Mouse (Mus musculus): ENCODE results near the gene Baz1b. TPM values are rescaled to one million over a fixed set of nuclear protein-coding genes. Genes with fewer than 3 reads are reported as not detected.

Baz1b gene
- polyA plus RNA-seq, 1 experiment, result 25.5 TPM

DNA sequence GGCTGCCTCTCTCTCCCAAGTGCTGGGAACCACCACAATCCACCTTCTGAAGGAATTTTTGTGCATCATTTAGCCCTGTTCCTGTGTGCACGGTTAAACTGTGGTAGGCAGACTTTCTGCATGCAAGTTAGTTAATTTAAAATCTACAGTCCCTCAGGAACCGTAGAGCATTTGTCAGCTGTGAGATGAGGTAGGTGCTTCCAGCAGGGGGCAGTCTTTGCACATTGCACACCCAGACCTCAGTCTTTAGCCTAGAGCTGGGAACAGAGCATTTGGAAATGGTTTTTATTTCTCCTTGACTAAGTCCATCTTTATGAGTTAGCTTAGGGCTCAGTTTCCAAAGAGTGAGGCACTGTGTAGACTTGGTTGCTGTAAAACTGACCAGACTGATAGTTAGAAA lies 49.5 kb downstream of the Baz1b start:
- Histone ChIP-seq H3K4me3 (ENCODE audit: insufficient read depth, low read depth, low read length) (no peak overlapping the region), H3K4me1 (ENCODE audit: control insufficient read depth, insufficient read depth, insufficient read length, low read length) (no peaks in the 10 kb centered on the region), H3K27ac (replicated peaks; ENCODE audit: low read depth, low read length) (no peak overlapping the region)

DNA sequence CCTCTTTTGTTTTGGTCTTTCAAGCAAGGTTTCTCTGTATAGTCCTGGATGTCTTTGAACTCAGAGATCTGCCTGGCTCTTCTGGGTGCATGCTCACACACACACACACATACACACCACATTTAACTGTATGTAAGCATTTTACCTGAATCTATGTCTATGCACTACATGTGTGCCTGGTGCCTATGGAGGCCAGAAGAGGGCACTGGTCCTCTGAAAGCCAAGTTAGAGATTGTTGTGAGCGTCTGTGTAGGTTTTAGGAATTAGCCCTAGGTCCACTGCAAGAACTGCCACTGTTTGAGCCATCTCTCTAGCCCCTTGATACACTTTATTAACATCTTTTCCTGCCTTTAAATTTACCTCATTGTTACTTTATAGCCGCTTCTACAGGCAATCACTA lies 51.8 kb downstream of the Baz1b start:
- no peak overlapping the region for H3K27ac ChIP-seq (replicated peaks; ENCODE audit: low read depth, low read length)
- no peak overlapping the region for H3K4me3 ChIP-seq (ENCODE audit: insufficient read depth, low read depth, low read length)
- H3K4me1 ChIP-seq (ENCODE audit: control insufficient read depth, insufficient read depth, insufficient read length, low read length), result no peaks in the 10 kb centered on the region

DNA sequence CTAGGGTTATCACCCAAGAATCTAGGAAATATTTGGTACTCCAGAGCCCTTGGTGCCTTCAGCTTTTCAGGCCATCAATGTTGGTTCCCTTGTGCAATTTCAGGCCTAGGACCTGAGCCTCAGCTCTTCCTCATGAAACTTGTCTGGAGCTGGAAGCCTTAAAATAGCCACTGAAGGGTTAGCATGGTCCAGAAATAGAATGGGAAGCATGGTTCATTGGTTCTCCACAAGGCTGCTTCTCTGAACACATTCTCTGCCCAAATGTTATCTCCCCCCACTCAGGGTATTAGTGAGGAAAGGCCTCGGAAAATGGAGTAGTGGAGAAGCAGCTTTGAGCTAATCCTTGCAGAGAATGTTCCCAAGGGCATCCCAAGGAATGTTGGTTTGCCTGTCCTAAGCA lies 54.4 kb downstream of the Baz1b start:
- H3K27ac ChIP-seq (replicated peaks; ENCODE audit: low read depth, low read length), result no peak overlapping the region
- H3K4me1 ChIP-seq (ENCODE audit: control insufficient read depth, insufficient read depth, insufficient read length, low read length), result no peaks in the 10 kb centered on the region
- H3K4me3 ChIP-seq (ENCODE audit: insufficient read depth, low read depth, low read length), result no peak overlapping the region

DNA sequence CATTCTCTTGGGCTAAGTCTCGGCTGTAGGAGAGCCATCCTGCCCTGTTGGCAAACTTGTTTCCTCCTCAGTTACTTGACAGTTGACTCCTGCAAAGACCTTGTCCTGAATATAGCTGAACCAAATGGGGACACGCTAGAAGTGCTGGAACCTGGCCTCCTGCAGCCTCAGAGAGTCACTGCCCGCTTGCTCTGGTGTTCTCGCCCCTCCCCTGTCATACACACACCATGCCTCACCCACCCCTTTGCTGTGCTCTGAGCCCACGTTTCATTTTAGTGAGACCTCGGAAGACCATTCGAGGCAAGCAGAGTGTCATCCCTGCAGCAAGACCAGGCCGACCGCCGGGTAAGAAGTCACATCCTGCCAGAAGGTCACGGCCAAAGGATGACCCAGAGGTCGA lies 55.1 kb downstream of the Baz1b start:
- Histone ChIP-seq H3K4me3 (ENCODE audit: insufficient read depth, low read depth, low read length) (no peak overlapping the region), H3K27ac (replicated peaks; ENCODE audit: low read depth, low read length) (no peak overlapping the region), H3K4me1 (ENCODE audit: control insufficient read depth, insufficient read depth, insufficient read length, low read length) (no peaks in the 10 kb centered on the region)

DNA sequence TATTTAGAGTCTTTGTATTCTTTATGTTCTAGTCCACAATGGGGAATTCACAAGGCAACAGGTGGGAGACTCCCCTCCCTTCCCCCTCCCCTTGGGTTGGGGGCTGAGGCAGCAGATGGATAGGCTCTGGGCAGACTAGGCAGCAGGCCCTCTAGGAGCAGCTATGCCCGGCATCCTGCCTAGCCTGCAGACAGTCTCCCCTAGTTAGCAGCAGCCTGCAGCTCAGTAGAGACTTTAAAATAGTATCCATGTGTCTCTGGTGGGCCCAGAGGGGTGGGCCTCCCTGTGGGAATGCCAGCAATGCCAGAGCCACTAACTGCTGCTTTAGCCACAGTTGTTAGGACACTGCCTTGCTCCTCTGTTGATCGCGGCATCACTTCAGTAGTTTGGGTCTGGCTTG lies 55.5 kb downstream of the Baz1b start:
- no peaks in the 10 kb centered on the region for H3K4me1 ChIP-seq (ENCODE audit: control insufficient read depth, insufficient read depth, insufficient read length, low read length)
- no peak overlapping the region for H3K4me3 ChIP-seq (ENCODE audit: insufficient read depth, low read depth, low read length)
- no peak overlapping the region for H3K27ac ChIP-seq (replicated peaks; ENCODE audit: low read depth, low read length)

DNA sequence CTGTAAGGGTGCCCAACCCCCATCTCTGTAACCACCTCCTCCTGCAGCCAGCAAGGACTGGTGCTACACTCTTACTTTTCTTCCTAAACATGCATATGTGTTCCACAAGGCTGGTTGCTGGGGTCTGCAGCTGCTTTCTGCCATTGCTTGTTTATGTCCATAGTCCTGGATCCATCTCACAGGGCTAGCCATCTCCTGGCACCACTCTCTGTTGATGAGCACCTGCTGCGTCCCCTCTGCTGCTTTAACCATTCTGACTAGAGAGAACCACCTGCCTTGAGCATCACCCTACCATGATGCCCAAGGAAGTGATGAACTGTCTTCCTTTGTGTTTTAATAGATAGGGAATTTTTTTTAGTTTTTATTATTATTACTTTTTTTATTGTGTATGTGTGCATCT lies 56.1 kb downstream of the Baz1b start:
- Histone ChIP-seq H3K27ac (replicated peaks; ENCODE audit: low read depth, low read length) (no peak overlapping the region), H3K4me3 (ENCODE audit: insufficient read depth, low read depth, low read length) (no peak overlapping the region), H3K4me1 (ENCODE audit: control insufficient read depth, insufficient read depth, insufficient read length, low read length) (no peaks in the 10 kb centered on the region)

DNA sequence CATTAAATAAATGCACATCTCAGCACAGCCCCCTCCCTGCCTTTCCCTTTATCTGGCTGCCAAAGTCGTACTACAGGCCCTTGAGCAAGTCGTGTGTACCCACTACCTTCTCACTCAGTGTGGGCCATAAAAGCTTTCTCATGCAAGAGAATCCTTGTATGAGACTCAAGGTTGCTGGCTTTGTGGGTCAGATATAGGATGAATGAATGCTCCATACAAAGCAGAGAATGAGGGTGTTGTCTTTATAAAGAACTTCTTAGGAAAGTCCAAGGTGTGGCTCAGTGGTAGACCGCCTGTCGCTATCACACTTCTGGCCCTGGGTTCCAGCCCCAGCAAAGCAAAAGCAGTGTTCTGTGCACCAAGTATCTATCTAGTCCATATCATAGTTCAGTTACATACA lies 59.5 kb downstream of the Baz1b start:
- no peak overlapping the region for H3K4me3 ChIP-seq (ENCODE audit: insufficient read depth, low read depth, low read length)
- H3K27ac ChIP-seq (replicated peaks; ENCODE audit: low read depth, low read length), result no peak overlapping the region
- peaks cover 3% of the 10 kb centered on the region for H3K4me1 ChIP-seq (ENCODE audit: control insufficient read depth, insufficient read depth, insufficient read length, low read length)

DNA sequence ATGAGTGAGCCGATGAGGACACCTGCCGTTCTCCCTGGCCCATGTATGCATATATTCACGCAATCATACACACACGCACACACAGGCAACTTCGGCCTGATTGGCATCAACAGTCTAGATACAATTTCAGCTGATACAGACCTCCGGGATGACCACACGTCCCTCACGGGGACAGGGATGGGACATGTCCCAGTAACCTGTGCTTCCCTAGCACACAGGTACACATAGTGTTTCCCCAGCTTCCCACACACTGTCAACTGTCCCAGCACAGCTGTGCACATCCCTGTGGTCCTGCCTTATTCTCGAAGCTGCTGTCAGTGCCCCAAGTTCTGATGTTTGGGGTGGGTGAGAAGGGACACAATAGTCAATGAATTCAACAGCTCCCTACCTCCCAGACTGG lies 60.3 kb downstream of the Baz1b start:
- no peak overlapping the region for H3K27ac ChIP-seq (replicated peaks; ENCODE audit: low read depth, low read length)
- peaks cover 3% of the 10 kb centered on the region for H3K4me1 ChIP-seq (ENCODE audit: control insufficient read depth, insufficient read depth, insufficient read length, low read length)
- H3K4me3 ChIP-seq (ENCODE audit: insufficient read depth, low read depth, low read length), result no peak overlapping the region

DNA sequence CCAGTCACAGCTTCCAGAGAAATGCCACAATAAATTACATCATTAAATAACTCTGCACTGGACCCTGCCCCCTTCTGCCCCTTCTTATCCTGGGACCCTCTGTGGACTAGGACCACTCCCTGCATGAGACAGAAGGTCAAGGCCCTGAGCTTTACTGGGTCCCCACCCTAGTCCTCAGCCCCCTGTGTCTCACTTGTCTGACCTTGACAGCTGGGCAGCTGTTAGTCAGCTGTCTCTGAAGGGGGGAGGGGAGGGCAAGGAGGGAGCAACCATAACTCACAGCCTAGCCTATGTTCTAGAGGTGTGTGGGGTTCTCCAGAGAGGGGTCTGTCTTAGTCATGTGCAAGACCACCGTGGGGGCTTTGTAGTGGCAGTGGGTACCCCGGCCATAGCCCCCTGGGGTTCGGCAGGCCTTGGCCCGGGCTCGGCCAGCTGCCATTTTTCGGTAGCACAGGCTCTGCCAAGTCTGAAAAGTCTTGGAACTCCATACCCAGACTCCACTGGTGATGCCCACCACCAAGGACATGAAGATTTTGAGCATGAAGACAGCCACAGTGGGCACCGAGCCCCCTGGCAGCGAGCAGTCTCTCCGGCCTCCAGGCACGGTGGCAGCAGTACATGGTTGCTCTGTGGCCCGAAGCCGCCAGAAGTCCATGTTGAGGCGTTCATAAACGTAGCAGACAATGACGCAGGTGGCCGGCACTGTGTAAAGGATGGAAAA lies 62.1 kb downstream of the Baz1b start:
- no peak overlapping the region for H3K27ac ChIP-seq (replicated peaks; ENCODE audit: low read depth, low read length)
- H3K4me1 ChIP-seq (ENCODE audit: control insufficient read depth, insufficient read depth, insufficient read length, low read length), result peaks cover 3% of the 10 kb centered on the region
- H3K4me3 ChIP-seq (ENCODE audit: insufficient read depth, low read depth, low read length), result no peak overlapping the region

DNA sequence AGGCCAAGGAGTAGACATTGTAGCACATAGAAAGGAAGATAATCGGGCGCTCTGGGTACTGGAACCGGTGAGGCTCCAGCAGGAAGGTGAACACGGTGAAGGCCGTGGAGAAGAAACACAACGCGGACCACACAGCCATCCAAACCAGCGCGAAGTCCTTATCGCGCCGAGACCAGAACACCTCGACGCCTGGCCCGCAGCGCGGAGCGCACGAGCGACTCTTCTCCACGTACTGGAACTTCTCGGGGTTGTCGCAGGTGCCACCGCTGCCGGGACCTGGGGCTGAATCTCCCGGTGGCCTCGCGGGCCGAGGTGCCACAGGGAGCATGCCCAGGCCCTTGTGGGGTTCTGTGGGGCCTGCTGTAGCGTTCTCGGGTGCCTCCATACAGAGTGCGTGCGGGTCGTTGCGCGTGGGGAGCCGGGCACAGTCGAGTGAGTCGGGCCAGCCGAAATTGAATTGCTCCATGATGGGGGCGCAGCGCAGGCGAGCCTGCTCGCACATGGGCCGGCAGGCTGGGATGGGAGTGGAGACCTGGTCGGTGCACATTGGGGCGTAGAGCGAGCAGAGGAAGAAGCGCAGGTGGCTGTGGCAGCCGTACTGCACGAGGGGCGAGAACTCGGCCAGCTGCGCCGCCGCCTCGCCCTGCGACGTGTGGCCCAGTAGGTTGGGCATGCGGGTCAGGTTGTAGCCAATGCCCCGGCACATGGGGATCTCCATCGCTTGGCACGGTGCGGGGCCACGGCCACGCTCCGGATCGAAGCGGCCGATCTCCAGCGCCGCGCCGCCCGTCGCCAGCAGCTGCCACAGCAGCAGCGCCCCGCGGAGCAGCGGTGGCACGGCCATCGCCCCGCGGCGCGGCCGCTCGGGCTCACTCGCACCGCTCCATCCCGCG lies 63.4 kb downstream of the Baz1b start:
- Histone ChIP-seq H3K4me3 (ENCODE audit: insufficient read depth, low read depth, low read length) (peak overlapping the region; percentile 57), H3K27ac (replicated peaks; ENCODE audit: low read depth, low read length) (no peak overlapping the region), H3K4me1 (ENCODE audit: control insufficient read depth, insufficient read depth, insufficient read length, low read length) (peaks cover 3% of the 10 kb centered on the region)

DNA sequence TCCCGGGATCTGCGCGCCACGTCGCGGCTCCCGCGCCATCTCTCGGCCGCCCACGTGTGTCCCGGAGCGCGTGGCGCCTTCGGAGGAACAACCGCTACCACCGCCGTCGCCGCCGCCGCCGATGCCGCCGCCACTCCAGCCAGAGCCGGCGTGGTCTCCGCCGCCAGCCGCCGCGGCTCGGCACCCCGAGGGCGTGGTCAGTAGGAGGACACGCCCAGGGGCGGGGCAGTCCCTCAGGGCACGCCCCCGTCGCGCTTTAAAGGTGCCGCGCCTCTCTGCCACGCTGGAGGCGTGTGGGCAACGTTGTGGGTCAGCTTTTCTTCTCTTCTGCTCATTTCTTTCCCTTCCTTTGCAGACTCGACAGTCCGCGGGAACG lies 64.0 kb downstream of the Baz1b start, which contains the start of gene Fzd9:
Gene Fzd9 (minus strand): TSS at position 152 of the 376 bp plus-strand sequence.
- Histone ChIP-seq H3K4me1 (ENCODE audit: control insufficient read depth, insufficient read depth, insufficient read length, low read length) (peaks cover 3% of the 10 kb centered on the region), H3K4me3 (ENCODE audit: insufficient read depth, low read depth, low read length) (peak within 1 kb of the TSS; percentile 57), H3K27ac (replicated peaks; ENCODE audit: low read depth, low read length) (no peak within 1 kb of the TSS)

DNA sequence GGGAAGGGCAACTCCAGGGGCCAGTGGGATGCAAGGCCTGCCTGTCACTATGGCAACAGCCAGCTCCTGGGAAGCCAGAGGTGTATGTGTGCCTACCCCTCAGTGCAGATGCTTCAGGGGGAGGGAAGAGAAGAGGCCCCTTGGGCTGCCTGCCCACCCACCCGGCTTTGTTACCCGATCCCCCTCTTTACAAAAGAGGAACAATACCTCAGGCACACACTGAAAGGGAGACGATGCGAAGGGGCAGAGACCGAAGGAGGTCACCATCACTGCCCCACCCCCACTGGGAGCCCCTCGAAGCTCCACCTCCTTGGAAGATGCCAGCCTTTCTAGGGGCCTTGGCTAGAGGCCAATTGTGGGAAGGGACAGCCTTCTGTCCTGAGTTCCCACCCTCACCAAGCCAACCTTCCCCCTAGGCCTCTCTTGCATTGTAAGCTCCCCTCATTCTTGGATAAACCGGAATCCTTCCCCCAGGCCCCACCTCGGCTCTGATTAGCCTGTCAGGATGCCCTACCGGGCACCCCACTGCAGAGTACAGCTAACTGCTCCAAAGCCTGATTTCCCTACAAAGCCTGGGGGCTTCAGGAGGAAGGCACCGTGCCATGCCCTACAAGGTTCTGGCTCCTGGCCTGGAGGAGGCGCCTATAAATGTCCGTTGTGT lies 66.8 kb downstream of the Baz1b start:
- Histone ChIP-seq H3K27ac (replicated peaks; ENCODE audit: low read depth, low read length) (no peak overlapping the region), H3K4me1 (ENCODE audit: control insufficient read depth, insufficient read depth, insufficient read length, low read length) (peaks cover 3% of the 10 kb centered on the region), H3K4me3 (ENCODE audit: insufficient read depth, low read depth, low read length) (no peak overlapping the region)

DNA sequence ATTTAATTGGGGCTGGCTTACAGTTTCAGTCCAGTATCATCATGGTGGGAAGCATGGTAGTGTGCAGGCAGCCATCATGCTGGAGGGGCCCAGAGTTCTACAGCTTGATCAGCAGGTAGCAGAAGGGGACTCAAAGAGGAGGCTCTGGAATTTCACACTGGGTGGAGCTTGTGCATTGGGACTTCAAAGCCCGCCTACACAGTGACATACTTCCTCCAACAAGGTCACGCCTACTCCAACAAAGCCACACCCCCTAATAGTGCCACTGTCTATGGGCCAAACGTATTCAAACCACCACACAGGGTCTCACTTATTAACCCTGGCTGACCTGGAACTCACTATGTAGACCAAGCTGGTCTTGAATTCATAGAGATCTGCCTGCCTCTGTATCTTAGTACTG lies 69.1 kb downstream of the Baz1b start:
- H3K27ac ChIP-seq (replicated peaks; ENCODE audit: low read depth, low read length), result no peak overlapping the region
- no peaks in the 10 kb centered on the region for H3K4me1 ChIP-seq (ENCODE audit: control insufficient read depth, insufficient read depth, insufficient read length, low read length)
- H3K4me3 ChIP-seq (ENCODE audit: insufficient read depth, low read depth, low read length), result no peak overlapping the region

DNA sequence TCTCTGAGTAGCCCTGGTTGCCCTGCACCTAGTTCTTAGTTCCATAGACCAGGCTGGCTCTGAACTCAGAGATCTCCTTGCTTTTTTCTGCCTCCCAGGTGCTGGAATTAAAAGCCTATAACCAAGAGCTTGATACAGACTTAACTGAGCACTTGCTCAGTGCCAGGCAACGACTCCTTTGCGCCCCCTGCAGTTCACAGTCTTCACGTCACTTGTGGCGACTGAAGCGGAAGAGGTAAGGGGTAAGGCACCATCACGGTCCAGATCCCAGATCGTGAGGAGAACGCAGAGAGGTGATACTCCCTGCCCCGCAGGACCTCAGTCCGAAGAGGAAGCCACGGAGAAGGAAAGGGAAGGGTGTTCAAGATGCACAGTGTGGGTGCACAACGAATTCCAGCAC lies 70.5 kb downstream of the Baz1b start:
- Histone ChIP-seq H3K4me3 (ENCODE audit: insufficient read depth, low read depth, low read length) (no peak overlapping the region), H3K27ac (replicated peaks; ENCODE audit: low read depth, low read length) (no peak overlapping the region)

DNA sequence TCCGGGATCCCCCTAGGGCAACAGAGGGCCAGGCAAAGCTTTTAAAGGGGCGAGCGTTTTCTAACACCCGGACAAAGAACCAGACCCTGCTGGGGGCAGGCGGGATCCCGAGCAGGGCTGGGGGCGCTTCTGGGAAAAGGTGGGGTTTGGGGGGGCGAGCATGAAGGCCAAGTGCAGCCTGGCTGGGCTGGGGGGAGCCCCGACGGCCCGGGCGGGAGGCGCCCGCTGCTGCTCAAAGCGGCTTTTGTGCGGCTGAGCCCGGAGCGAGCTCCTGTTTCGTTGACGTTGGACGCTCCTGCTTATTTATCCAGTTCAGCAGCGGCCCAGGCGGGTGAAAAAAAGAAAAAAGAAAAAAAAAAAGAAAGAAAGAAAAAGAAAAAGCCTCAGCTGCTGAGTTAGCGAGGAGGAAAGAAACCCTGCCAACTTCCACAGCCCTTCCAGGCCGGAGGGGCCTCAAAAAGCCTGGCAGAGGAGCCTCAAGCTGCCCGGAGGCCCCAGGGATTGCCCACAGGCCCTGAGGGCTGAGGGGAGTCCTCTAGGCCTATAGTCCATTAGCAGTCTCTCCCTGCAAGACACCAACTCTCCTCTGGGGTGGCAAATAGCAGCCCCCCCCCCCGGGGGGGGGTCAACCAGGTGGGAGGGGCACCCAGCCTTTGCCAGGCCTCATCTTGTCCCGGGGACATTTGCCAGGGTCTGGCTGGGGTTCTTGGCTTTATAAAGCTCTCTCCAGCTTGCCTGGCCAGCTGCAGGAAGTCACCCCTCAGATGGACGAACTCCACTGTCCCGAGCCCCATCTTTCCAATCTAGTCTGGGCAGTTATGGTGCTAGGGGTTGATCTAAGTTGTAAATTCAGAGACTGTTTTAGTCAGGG lies 71.5 kb downstream of the Baz1b start:
- Histone ChIP-seq H3K27ac (replicated peaks; ENCODE audit: low read depth, low read length) (no peak overlapping the region), H3K4me1 (ENCODE audit: control insufficient read depth, insufficient read depth, insufficient read length, low read length) (no peaks in the 10 kb centered on the region), H3K4me3 (ENCODE audit: insufficient read depth, low read depth, low read length) (no peak overlapping the region)

More for the DNA sequence above, 70.5 kb downstream of the Baz1b start:
- no peaks in the 10 kb centered on the region for H3K4me1 ChIP-seq (ENCODE audit: control insufficient read depth, insufficient read depth, insufficient read length, low read length)
